ENCODE assay signal across 7 mouse cellular contexts in the genomic region with DNA sequence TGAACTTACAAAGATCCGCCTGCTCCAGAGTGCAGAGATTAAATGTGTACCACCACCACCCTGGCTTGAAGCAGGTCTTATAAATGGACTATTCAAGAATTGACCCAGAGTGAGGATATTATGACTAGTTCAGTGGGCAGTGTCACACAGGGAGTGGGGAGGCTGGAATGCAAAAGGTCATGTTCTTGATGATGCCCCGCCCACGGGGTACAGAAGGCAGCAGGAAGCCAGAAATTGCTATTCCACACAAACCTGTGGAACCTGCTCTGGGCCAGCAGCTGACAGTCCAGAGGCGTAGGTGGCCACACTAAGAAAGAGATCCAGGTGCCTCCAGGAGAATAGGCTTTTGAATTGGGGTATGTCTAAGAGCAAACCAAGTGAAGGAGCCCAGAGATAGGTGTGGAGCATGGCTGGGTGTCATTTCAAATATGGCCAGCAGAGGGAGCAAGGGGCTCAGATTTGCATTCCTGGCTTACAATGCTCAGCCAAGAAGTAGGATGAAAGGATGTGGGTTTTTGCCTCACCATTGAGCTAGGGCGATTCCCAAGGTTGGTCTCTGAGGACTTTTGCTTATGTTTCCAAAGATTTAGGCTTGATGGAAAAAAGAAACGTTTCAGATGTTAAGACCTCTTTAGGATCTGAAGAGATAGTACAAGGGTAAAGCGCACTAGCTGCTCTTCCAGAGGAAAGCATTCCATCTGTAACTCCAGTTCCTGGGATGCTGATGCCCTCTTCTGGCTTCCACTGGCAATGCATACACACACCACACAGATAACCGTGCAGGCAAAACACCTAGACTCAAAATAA. TPM values are rescaled to one million over a fixed set of nuclear protein-coding genes. Genes with fewer than 3 reads are reported as not detected.
DNase-seq lines count a peak whose midpoint lies in the region; ATAC-seq and TF ChIP-seq lines count a peak whose summit lies in the region.

No protein-coding gene starts in this region.

- TF ChIP-seq CTCF in small intestine, adult 2 months (IDR thresholded peaks at IDR 0.05; ENCODE audit: extremely low read depth, insufficient read length, insufficient replicate concordance, low read depth, low read length), result peak; percentile 89; the same call in 1 of the 2 replicates

- H3K27ac ChIP-seq in intestine, embryonic 14.5 days (ENCODE audit: low read depth), result peak overlapping the region; percentile 22; the same call in 1 of the 2 replicates
- H3K27ac ChIP-seq in midbrain, embryonic 12.5 days (replicated peaks), result 0 out of 2 replicates have a peak overlapping the region, but pooled peaks have one; percentile 11
- H3K27ac ChIP-seq in small intestine, adult 2 months (ENCODE audit: insufficient read depth, low read depth, low read length), result no peak overlapping the region

- peak; percentile 86 for DNase-seq in adrenal gland, adult 2 months
- peak; percentile 81 for DNase-seq in embryo, embryonic 11 days
- peak; percentile 66 for DNase-seq in gastrocnemius, postnatal 25 days
- peak; percentile 97 for DNase-seq in intestine, embryonic 14.5 days (ENCODE audit: low spot score)
- peak; percentile 92 to 94 for DNase-seq in left cerebral cortex, postnatal 14 days (ENCODE audit: low spot score in 2 of 2)

- H3K9ac ChIP-seq in intestine, embryonic 14.5 days (ENCODE audit: low read length), result no peak overlapping the region
- H3K9ac ChIP-seq in midbrain, embryonic 12.5 days (replicated peaks), result no peak overlapping the region

- intact Hi-C loops in left cerebral cortex, postnatal 14 days (cut with DNase I), result no loop called here

- WGBS in intestine, embryonic 14.5 days, result 34% methylated on average over 8 of the region's 8 CpGs
- WGBS in midbrain, embryonic 12.5 days, result 42% methylated on average over 8 of the region's 8 CpGs
- 27% methylated on average over 8 of the region's 8 CpGs for WGBS in small intestine, adult 2 months

- H3K36me3 ChIP-seq in intestine, embryonic 14.5 days (ENCODE audit: control insufficient read depth, insufficient read depth, low read length), result peaks cover 41% of the 10 kb centered on the region
- H3K36me3 ChIP-seq in midbrain, embryonic 12.5 days, result peaks cover 43% of the 10 kb centered on the region
- H3K36me3 ChIP-seq in small intestine, adult 2 months (ENCODE audit: control insufficient read depth, insufficient read depth, low read length), result peaks cover 40% of the 10 kb centered on the region

- H3K4me3 ChIP-seq in intestine, embryonic 14.5 days (ENCODE audit: low read depth, low read length), result no peak overlapping the region
- H3K4me3 ChIP-seq in midbrain, embryonic 12.5 days, result no peak overlapping the region
- H3K4me3 ChIP-seq in small intestine, adult 2 months (ENCODE audit: low read depth, low read length), result no peak overlapping the region

- H3K4me2 ChIP-seq in intestine, embryonic 14.5 days (ENCODE audit: low read length), result peak overlapping the region; percentile 11; the same call in 1 of the 2 replicates
- 0 out of 2 replicates have a peak overlapping the region, but pooled peaks have one; percentile 23 for H3K4me2 ChIP-seq in midbrain, embryonic 12.5 days (replicated peaks)

- H3K4me1 ChIP-seq in intestine, embryonic 14.5 days (replicated peaks; ENCODE audit: control insufficient read depth, insufficient read depth, low read length), result peaks cover 18% of the 10 kb centered on the region
- peaks cover 24% of the 10 kb centered on the region for H3K4me1 ChIP-seq in midbrain, embryonic 12.5 days
- H3K4me1 ChIP-seq in small intestine, adult 2 months (ENCODE audit: control insufficient read depth, insufficient read depth, insufficient read length, low read length), result peaks cover 6% of the 10 kb centered on the region

- no peak; the same call in 1 of the 2 replicates for TF ChIP-seq POLR2A in small intestine, adult 2 months (IDR thresholded peaks at IDR 0.05; ENCODE audit: low read depth, low read length)

- peak; percentile 42 for ATAC-seq in intestine, embryonic 14.5 days (replicated peaks; ENCODE audit: low FRiP score, low TSS enrichment, low read depth)
- ATAC-seq in midbrain, embryonic 12.5 days (ENCODE audit: low FRiP score, low read depth), result no peak; the same call in 1 of the 2 replicates

- no peaks in the 10 kb centered on the region for H3K27me3 ChIP-seq in intestine, embryonic 14.5 days (replicated peaks; ENCODE audit: control insufficient read depth, insufficient read depth, low read length)
- no peaks in the 10 kb centered on the region for H3K27me3 ChIP-seq in midbrain, embryonic 12.5 days
- H3K27me3 ChIP-seq in small intestine, adult 2 months (ENCODE audit: control insufficient read depth, insufficient read depth, low read length), result no peaks in the 10 kb centered on the region

- no peaks in the 10 kb centered on the region for H3K9me3 ChIP-seq in intestine, embryonic 14.5 days (ENCODE audit: control insufficient read depth, low read length)
- no peaks in the 10 kb centered on the region for H3K9me3 ChIP-seq in midbrain, embryonic 12.5 days

RNA-seq across cellular contexts. Expression of a gene that starts 2.2 kb away (rescaled TPM):
- 10 to 100 TPM; 34.0 to 42.8 TPM for total RNA-seq in adrenal gland, adult 2 months (2021)
- polyA plus RNA-seq in adrenal gland, adult 2 months (2012; rRNA removed), result 58.9 and 62.1 TPM in 2 replicates
- total RNA-seq in gastrocnemius, postnatal 25 days (2021), result 10 to 100 TPM; 20.9 to 26.0 TPM
- polyA plus RNA-seq in intestine, embryonic 14.5 days (2014; fragmentation: Nextera tagmentation; extraction: Ambion mirVana), result 26.7 and 26.9 TPM in 2 replicates
- total RNA-seq in left cerebral cortex, postnatal 14 days (2021), result 10 to 100 TPM; 57.3 to 60.2 TPM
- 15.3 and 19.0 TPM in 2 replicates for polyA plus RNA-seq in midbrain, embryonic 12.5 days (2016; fragmentation: Nextera tagmentation; extraction: Ambion mirVana)
- 18.6 and 42.3 TPM in 2 replicates for polyA plus RNA-seq in small intestine, adult 2 months (2012; rRNA removed)

RNA-seq across cellular contexts. Expression of a gene that starts 15.2 kb away (rescaled TPM):
- 10 to 100 TPM; 34.6 to 39.4 TPM for total RNA-seq in adrenal gland, adult 2 months (2021)
- 40.2 and 49.0 TPM in 2 replicates for polyA plus RNA-seq in adrenal gland, adult 2 months (2012; rRNA removed)
- total RNA-seq in gastrocnemius, postnatal 25 days (2021), result 10 to 100 TPM in 1 of 2 experiments, 1 to 10 TPM in 1; 8.2 to 10.7 TPM
- 16.0 and 16.2 TPM in 2 replicates for polyA plus RNA-seq in intestine, embryonic 14.5 days (2014; fragmentation: Nextera tagmentation; extraction: Ambion mirVana)
- 10 to 100 TPM; 93.4 to 96.7 TPM for total RNA-seq in left cerebral cortex, postnatal 14 days (2021)
- polyA plus RNA-seq in midbrain, embryonic 12.5 days (2016; fragmentation: Nextera tagmentation; extraction: Ambion mirVana), result 26.2 and 27.8 TPM in 2 replicates
- 225 and 822 TPM in 2 replicates for polyA plus RNA-seq in small intestine, adult 2 months (2012; rRNA removed)

RNA-seq across cellular contexts. Expression of a gene that starts 29.3 kb away (rescaled TPM):
- 10 to 100 TPM; 39.3 to 42.8 TPM for total RNA-seq in adrenal gland, adult 2 months (2021)
- polyA plus RNA-seq in adrenal gland, adult 2 months (2012; rRNA removed), result 25.6 and 30.7 TPM in 2 replicates
- 10 to 100 TPM; 24.8 to 24.9 TPM for total RNA-seq in gastrocnemius, postnatal 25 days (2021)
- polyA plus RNA-seq in intestine, embryonic 14.5 days (2014; fragmentation: Nextera tagmentation; extraction: Ambion mirVana), result 33.3 and 34.6 TPM in 2 replicates
- 10 to 100 TPM; 47.9 to 51.2 TPM for total RNA-seq in left cerebral cortex, postnatal 14 days (2021)
- 47.1 and 50.3 TPM in 2 replicates for polyA plus RNA-seq in midbrain, embryonic 12.5 days (2016; fragmentation: Nextera tagmentation; extraction: Ambion mirVana)
- polyA plus RNA-seq in small intestine, adult 2 months (2012; rRNA removed), result 20.1 and 29.8 TPM in 2 replicates

RNA-seq across cellular contexts. Expression of a gene that starts 30.3 kb away (rescaled TPM):
- total RNA-seq in adrenal gland, adult 2 months (2021), result 10 to 100 TPM; 20.2 to 21.6 TPM
- polyA plus RNA-seq in adrenal gland, adult 2 months (2012; rRNA removed), result 191 and 216 TPM in 2 replicates
- total RNA-seq in gastrocnemius, postnatal 25 days (2021), result 1 to 10 TPM; 7.4 to 8.3 TPM
- polyA plus RNA-seq in intestine, embryonic 14.5 days (2014; fragmentation: Nextera tagmentation; extraction: Ambion mirVana), result 48.3 and 50.0 TPM in 2 replicates
- total RNA-seq in left cerebral cortex, postnatal 14 days (2021), result 10 to 100 TPM; 35.6 to 37.5 TPM
- polyA plus RNA-seq in midbrain, embryonic 12.5 days (2016; fragmentation: Nextera tagmentation; extraction: Ambion mirVana), result 25.0 and 33.2 TPM in 2 replicates
- 83.4 and 95.1 TPM in 2 replicates for polyA plus RNA-seq in small intestine, adult 2 months (2012; rRNA removed)

RNA-seq across cellular contexts. Expression of a gene that starts 51.3 kb away (rescaled TPM):
- 10 to 100 TPM in 1 of 2 experiments, 1 to 10 TPM in 1; 5.3 to 19.1 TPM for total RNA-seq in adrenal gland, adult 2 months (2021)
- polyA plus RNA-seq in adrenal gland, adult 2 months (2012; rRNA removed), result 25.3 and 26.6 TPM in 2 replicates
- total RNA-seq in gastrocnemius, postnatal 25 days (2021), result 10 to 100 TPM in 1 of 2 experiments, 1 to 10 TPM in 1; 8.5 to 10.6 TPM
- 20.2 and 22.4 TPM in 2 replicates for polyA plus RNA-seq in intestine, embryonic 14.5 days (2014; fragmentation: Nextera tagmentation; extraction: Ambion mirVana)
- total RNA-seq in left cerebral cortex, postnatal 14 days (2021), result 1 to 10 TPM; 5.2 to 7.2 TPM
- 22.3 and 22.6 TPM in 2 replicates for polyA plus RNA-seq in midbrain, embryonic 12.5 days (2016; fragmentation: Nextera tagmentation; extraction: Ambion mirVana)
- polyA plus RNA-seq in small intestine, adult 2 months (2012; rRNA removed), result 3.5 and 5.9 TPM in 2 replicates
